Mouse (Mus musculus) macrophage (primary cell): ENCODE data around the gene Cog6. TPM values are rescaled to one million over a fixed set of nuclear protein-coding genes. Genes with fewer than 3 reads are reported as not detected.

Experiments used
- H3K27ac ChIP-seq: fragments of 350-480 bp; formaldehyde crosslinking; 2 replicates; pipeline ENCODE4 v1.9.0; 2021
- H3K36me3 ChIP-seq: fragments of 350-480 bp; formaldehyde crosslinking; 2 replicates; pipeline ENCODE4 v1.9.0; 2021; ENCODE audit errors: inconsistent target
- H3K4me3 ChIP-seq: fragments of 350-480 bp; formaldehyde crosslinking; 2 replicates; pipeline ENCODE4 v1.9.0; 2021; ENCODE audit errors: inconsistent target
- H3K79me2 ChIP-seq: fragments of 350-480 bp; formaldehyde crosslinking; 2 replicates; pipeline ENCODE4 v1.9.0; 2021; ENCODE audit errors: inconsistent target
- WGBS: methylation state at CpG from one replicate; pipeline ENCODE4 v1.1.7; 2026; ENCODE audit warnings: inconsistent platforms; ENCODE audit not compliant: missing documents; 5-methylcytosine and 5-hydroxymethylcytosine counted together
- polyA plus RNA-seq: library from polyadenylated mRNA; stranded (reverse); fragments of 250-400 nt; gene quantifications from 3 replicates; pipeline ENCODE4 v1.2.4, GENCODE M21; 2018; ENCODE audit warnings: inconsistent platforms

The Cog6 gene
- polyA plus RNA-seq, 1 experiment from 2014 or later, result 18.0 TPM

DNA sequence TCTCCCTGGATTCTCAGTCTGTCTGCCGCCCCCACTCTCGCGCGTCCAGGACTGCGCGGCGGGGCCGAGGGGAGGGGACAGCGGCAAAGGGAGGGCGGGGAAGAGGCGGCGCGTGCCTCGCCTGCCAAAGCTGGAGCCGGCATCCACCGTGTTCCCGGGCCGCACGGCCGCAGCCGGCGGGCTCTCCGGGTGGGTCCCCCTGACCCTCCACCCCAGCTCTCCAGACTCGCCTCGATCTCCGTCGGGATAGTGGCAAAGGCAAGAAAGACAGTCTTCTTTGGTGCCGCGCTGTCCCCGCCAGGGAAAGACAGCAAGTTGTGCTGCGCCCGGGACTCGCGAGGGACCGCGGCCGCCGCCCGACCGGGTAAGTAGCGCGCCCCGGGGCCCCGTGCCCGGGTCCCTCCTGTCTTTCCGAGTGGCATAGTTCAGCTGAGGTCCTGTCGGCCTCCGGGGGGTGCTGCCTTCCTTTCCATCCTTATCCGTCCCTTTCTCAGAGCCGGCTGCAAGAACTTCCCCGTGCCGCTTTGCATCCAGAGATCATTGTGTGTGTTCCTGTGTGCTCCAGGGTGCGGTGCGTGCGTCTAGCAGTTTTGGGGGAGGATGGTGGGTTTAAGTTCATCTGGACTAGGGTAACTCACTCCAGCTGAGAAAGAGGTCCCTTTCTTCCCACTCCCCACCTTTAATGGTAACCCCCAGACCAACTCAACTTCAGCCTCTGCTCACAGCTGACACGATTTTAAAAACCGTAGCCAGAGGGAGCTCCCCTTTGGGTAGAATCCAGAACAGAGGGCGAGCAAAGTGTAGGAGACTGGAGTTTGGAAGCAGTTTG, 24.6 kb upstream of the Cog6 start, which contains the start of gene Lhfp:
TSS of gene Lhfp (plus strand) at position 118 of the 829 bp plus-strand sequence.
- Histone ChIP-seq H3K36me3 (no peaks in the 10 kb centered on the region), H3K4me3 (no peak within 1 kb of the TSS), H3K27ac (no peak within 1 kb of the TSS), H3K79me2 (no peaks in the 10 kb centered on the region)
- WGBS, result under 1% methylated on average over 58 of the region's 58 CpGs

DNA sequence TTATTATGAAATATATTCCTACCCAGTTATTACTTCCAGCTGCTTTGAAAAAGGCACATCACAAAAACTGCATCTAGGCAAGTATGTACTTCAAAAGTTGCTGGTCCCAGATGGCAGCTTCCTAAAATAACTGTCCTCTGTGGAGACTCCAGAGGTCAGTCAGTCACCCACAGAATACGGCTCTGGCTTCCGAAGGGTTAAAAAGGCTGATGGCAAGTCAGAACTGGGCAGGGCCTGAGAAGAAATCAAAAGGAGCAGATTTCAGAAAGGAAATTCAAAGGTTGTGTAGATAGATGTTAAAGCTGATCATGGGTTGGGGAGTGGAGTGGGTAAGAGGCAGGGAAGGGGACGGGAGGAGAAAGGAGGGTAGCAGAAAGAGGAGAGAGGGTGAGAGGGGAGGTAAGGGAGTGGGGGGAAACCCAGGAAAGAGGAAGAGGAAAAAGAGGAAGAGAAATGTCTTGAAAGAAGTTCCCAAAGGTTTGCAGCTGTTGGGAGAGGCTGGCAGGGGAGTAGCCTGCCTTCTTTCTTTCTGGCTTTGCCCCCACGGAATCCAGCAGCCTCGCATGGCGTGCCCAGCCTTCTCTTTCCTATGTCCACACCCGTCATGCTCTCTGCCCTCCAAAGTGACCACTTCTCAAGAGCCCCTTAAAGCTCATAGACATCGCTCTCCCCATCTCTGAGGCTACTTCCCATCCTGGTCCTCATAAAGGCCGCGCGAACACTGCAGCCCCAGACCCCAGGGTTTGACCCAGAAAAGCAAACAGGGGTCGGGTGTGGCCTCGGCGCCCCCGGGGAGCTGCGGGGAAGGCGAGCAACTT, 23.8 kb upstream of the Cog6 start:
- H3K79me2 ChIP-seq, result no peaks in the 10 kb centered on the region
- WGBS, result 16% methylated on average over 17 of the region's 17 CpGs
- H3K4me3 ChIP-seq, result no peak overlapping the region
- no peaks in the 10 kb centered on the region for H3K36me3 ChIP-seq
- H3K27ac ChIP-seq, result no peak overlapping the region

DNA sequence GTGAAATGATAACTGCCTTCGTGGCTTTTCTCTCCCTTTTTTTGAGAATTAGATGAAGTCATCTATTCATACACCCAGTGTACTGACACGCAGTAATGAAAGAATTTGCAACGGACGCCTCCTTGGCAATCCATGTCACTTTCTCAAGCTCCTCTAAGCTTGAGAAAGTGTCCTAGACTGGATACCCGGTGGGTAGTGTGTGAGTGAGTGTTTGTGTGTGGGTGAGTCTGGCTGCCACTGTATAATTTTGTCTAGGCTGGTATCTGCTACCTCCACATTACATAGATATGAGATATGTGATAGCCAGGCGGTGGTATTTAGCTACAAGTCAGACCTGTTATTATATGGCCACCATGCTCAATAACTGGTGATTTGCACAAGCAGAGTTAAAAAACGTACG, 22.7 kb upstream of the Cog6 start:
- 84% methylated on average over 8 of the region's 8 CpGs for WGBS
- no peaks in the 10 kb centered on the region for H3K79me2 ChIP-seq
- no peak overlapping the region for H3K4me3 ChIP-seq
- no peak overlapping the region for H3K27ac ChIP-seq
- no peaks in the 10 kb centered on the region for H3K36me3 ChIP-seq

DNA sequence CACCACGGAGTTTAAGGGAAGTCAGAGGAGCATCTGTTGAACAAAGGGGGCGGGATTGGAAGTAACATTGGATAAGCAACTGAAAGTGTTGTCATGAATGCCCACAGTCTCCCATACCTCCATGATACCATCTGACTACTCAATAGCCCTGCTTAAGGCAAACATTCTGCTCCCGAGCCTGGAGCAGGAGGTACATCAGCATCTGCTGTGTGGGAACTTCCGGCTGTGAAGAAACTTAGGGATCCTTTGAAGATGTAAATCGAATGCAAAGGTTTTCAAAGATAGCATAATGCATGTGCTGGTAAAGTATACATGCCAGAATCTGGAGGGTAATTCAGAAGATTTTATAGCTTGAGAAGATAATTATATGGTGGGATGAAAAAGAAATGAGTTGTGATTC, 21.9 kb upstream of the Cog6 start:
- Histone ChIP-seq H3K36me3 (no peaks in the 10 kb centered on the region), H3K79me2 (no peaks in the 10 kb centered on the region), H3K4me3 (no peak overlapping the region), H3K27ac (no peak overlapping the region)
- 73% methylated on average over 5 of the region's 5 CpGs for WGBS

DNA sequence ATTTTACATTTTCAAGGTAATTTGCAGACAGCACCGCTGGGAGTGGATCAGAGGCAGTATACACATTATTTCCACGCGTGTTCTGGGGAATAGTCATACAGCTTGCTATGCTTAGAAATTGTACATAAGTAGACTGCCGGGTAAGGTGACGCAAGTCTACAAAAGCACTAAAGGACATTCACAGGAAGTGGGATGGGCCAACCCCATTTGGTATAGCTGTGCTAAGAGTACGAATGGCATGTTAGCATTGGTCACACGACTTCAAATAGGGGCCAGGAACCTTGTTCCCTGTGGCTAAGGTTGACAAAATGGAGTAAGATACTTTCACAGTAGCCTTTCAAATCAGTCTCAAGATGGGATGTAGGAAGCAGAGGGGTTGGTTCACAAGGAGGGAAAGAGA, 19.9 kb upstream of the Cog6 start:
- WGBS, result 54% methylated on average over 7 of the region's 7 CpGs

DNA sequence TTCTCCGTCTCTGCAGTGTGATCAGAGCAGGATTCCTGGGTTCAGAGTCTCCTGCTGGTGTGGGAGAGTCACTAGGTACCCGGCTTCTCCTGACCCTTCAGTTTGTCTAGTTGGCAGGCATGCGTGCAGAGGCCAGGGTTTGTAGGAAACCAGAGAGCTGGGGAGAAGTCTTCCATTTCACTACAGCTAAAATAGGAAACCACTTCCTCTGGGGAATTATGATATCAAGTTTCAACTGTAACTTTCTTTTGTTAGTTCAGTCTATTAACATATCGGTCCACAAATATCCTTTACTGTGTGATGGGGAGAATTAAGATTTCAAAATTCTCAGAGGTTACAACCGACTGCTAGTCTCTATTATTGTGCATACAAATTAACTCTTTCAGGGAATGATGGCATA, 19.0 kb upstream of the Cog6 start:
- H3K4me3 ChIP-seq, result no peak overlapping the region
- no peaks in the 10 kb centered on the region for H3K79me2 ChIP-seq
- WGBS, result 32% methylated on average over 5 of the region's 5 CpGs
- H3K36me3 ChIP-seq, result no peaks in the 10 kb centered on the region
- H3K27ac ChIP-seq, result no peak overlapping the region

More for the DNA sequence above, 19.9 kb upstream of the Cog6 start:
- Histone ChIP-seq H3K79me2 (no peaks in the 10 kb centered on the region), H3K27ac (no peak overlapping the region), H3K4me3 (no peak overlapping the region), H3K36me3 (no peaks in the 10 kb centered on the region)

DNA sequence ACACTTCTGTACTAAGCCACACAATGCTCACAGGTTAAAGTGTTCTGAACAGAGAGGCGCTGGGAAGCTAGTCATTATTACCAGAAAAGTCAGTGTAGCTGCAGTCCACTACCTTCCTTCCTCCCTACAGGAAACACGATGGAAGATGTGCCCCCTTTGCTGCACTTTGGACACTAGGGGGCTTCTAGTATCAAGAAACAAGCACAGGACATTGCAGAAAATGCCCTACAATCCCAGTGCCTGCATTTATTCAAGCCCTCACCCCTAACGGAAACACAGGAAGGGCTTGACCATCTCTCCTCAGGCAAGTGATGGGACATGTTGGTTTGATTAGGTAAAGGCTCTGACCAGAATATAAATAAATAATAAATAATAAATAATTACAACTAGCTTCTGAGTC, 16.4 kb upstream of the Cog6 start:
- WGBS, result 18% methylated on average over 3 of the region's 3 CpGs
- H3K36me3 ChIP-seq, result no peaks in the 10 kb centered on the region
- no peak overlapping the region for H3K4me3 ChIP-seq
- no peak overlapping the region for H3K27ac ChIP-seq
- no peaks in the 10 kb centered on the region for H3K79me2 ChIP-seq

DNA sequence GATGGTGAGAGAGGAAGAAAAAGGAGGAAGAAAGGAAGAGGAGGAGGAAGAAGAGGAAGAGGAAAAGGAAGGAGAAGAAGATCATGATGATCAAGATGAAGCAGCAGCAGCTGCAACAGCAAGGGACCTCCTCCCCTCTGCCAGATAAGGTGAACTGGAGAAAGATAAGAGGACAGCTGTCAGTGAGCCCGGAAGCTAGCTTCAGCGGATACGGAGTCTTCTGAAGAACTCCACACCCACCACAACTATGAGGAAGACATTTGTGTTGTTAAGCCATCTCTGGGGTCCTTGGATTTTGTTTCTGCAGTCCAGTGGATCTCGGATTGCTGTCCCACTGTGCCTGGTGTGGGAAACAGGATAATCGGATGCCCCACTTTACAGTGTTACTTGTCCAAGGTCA, 15.4 kb upstream of the Cog6 start:
- Histone ChIP-seq H3K36me3 (no peaks in the 10 kb centered on the region), H3K79me2 (no peaks in the 10 kb centered on the region), H3K4me3 (no peak overlapping the region), H3K27ac (no peak overlapping the region)
- WGBS, result 67% methylated on average over 5 of the region's 5 CpGs

DNA sequence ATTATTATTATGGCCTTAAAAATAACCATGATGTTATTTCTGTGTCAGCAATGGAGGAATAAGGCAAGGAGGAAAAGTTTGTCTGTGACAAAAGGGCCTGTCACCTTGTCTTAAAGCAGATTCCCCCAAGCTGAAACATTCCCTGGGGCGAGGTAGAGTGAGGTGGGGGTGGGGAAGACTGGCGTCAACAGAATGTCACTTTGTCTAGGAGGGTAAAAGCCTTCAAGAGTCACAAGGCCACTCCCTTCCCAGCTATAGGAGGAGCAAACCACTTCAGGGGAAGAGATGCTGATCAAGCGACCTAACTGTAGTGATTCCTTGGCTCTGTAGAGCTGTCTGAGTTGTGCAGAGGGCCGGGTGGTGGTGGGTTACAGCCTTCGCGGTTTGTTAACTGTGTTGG, 14.5 kb upstream of the Cog6 start:
- WGBS, result 75% methylated on average over 6 of the region's 6 CpGs
- Histone ChIP-seq H3K27ac (no peak overlapping the region), H3K4me3 (no peak overlapping the region), H3K36me3 (no peaks in the 10 kb centered on the region), H3K79me2 (no peaks in the 10 kb centered on the region)

DNA sequence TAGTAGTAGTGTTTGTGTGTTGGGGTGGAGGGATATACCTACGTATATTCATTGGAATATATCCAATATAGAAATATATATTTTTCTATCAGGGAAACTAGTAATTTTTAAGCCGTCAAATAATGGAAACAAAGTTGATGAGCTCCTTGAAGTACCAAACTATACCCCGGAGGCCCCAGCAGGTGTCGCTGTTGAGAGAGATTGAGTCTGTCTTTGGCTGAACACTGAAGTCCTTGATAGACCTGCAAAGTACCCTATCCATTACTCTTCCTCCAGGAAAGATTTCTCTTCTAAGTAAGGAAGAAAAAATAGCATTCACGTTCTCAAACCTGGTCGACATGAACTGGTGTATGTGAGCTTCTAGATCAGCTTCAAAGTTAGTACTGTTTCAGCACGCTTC, 12.0 kb upstream of the Cog6 start:
- H3K4me3 ChIP-seq, result no peak overlapping the region
- no peaks in the 10 kb centered on the region for H3K36me3 ChIP-seq
- H3K27ac ChIP-seq, result no peak overlapping the region
- H3K79me2 ChIP-seq, result no peaks in the 10 kb centered on the region
- 23% methylated on average over 7 of the region's 7 CpGs for WGBS

DNA sequence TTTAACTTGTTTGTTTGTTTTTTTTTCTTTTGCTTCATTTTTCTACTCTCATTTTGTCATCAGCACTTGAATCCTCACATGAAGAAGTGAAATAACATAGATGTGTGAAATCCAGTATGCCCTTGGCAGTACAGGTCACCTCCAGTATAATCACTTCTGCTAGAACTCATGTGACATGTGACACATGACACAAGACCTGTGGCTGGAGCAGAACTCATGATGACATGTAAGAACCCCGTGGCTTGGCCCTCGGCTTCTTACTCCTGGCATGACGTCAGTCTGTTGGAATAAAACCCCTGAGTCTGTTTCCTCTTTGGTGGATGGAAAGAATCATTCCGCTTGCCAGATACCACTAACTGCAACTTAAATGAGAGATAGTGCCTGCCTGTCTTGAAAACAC, 10.3 kb upstream of the Cog6 start:
- no peaks in the 10 kb centered on the region for H3K79me2 ChIP-seq
- no peak overlapping the region for H3K27ac ChIP-seq
- no peak overlapping the region for H3K4me3 ChIP-seq
- WGBS, result 34% methylated on average over 4 of the region's 4 CpGs
- H3K36me3 ChIP-seq, result no peaks in the 10 kb centered on the region

DNA sequence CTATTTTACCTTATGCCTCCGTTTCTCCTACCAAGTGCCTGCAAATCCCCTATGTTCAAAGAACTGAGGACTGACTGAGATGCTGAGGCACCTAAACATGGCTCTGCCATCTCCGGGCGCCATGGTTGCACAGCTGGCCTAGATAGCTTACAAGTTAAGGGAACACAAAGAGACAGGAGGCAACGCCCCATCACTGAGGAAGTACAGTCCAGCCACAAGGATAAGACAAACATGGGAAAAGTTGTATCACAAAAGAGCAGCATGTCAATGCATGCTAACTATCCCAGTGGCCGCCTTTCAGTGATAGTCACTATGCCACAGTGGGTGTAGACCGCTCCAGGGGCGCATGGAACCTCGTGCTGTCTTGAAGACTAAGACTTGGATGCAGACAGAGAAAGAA, 9.6 kb downstream of the Cog6 start:
- no peak overlapping the region for H3K27ac ChIP-seq
- no peak overlapping the region for H3K4me3 ChIP-seq
- H3K79me2 ChIP-seq, result no peaks in the 10 kb centered on the region
- 95% methylated on average over 8 of the region's 8 CpGs for WGBS
- peaks cover 54% of the 10 kb centered on the region for H3K36me3 ChIP-seq

DNA sequence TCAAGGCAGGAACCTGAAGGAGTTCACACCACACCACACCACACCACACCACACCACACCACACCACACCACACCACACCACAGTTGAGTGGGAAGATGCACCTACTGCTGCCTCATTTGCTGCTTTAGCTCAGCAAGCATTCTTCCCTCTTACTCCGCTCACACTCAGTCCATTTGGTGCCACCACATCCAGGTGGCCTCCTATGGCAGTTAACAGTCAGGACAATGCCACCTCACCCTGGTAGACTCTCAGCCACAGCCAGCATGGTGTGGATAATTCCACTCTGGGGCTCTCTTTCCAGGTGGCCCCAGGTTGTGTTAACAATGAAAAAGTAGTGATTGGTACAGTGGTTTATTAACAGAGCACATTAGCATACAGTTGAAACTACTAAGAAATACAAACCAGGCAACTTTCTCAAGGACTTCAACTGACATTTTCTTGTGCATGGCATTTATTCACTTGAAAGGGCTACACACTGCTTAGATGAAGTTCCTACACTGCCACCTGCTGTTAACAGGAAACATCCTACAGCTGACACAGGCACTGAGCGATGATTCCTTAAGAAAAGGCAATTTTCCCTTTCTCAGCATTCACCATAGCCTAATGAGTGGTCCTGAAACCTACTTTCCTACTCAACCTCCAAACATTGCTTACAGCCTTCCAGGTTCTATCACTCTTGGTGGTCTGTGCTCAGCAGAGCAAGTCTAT, 12.5 kb downstream of the Cog6 start:
- H3K79me2 ChIP-seq, result no peaks in the 10 kb centered on the region
- H3K36me3 ChIP-seq, result peaks cover 69% of the 10 kb centered on the region
- H3K4me3 ChIP-seq, result no peak overlapping the region
- H3K27ac ChIP-seq, result no peak overlapping the region
- 69% methylated on average over 2 of the region's 2 CpGs for WGBS

DNA sequence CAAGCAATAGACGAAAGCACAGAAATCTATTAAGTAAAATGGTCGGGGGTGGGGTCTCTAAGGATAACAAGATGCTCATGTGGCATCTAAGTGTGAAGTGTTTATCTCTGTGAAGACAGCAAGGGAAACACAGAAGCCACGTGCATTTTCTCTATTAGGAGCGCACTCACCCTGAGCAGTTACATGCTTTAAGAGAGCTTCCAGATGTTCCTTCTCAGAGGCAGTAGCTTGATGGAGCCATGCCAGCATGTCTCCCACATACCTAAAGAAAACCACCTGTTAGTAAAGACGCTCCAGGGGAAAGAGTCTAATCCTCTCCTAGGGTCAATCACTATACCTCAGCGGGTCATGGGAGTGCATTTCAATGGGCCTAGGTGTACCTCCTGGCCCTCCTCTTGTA, 15.0 kb downstream of the Cog6 start:
- H3K36me3 ChIP-seq, result peaks cover 53% of the 10 kb centered on the region
- no peak overlapping the region for H3K4me3 ChIP-seq
- H3K27ac ChIP-seq, result no peak overlapping the region
- no peaks in the 10 kb centered on the region for H3K79me2 ChIP-seq
- 94% methylated on average over 6 of the region's 6 CpGs for WGBS

DNA sequence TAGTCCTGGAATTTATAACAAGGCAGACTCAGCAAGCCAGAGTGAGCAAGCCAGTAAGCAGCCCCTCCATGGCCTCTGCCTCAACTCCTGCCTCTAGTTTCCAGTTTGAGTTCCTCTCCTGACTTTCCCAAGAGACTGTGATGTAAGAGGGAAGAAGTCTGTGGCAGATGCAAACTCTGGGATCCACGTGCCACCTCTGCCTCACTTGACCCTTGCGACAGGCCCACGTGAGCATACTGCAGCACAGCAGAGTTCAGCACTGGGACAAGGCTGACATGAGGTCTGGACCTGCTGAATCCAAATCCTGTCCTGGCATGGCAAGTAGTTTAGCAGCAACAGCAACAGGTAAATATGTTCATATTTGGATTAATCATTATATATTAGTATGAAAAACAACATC, 17.0 kb downstream of the Cog6 start:
- peaks cover 47% of the 10 kb centered on the region for H3K36me3 ChIP-seq
- 89% methylated on average over 3 of the region's 3 CpGs for WGBS
- H3K79me2 ChIP-seq, result no peaks in the 10 kb centered on the region
- H3K27ac ChIP-seq, result no peak overlapping the region
- no peak overlapping the region for H3K4me3 ChIP-seq
